Mouse (Mus musculus) CH12.LX (cell line): ENCODE measurements around the gene Pknox2. TPM values are rescaled to one million over a fixed set of nuclear protein-coding genes. Genes with fewer than 3 reads are reported as not detected.

Experiments
- DNase-seq: peaks from one replicate; pipeline ENCODE4 v3.0.0-alpha.2; 2013; ENCODE audit errors: extremely low read depth
- H3K27ac ChIP-seq: 2 replicates; pipeline ENCODE4 v1.5.1; 2012; ENCODE audit warnings: low read depth, mild to moderate bottlenecking, control low read depth, moderate library complexity; ENCODE audit not compliant: insufficient read depth
- H3K27me3 ChIP-seq: replicated peaks from 2 replicates; pipeline ENCODE3; 2012; ENCODE audit warnings: inconsistent platforms
- H3K36me3 ChIP-seq, 2 experiments: replicated peaks in 1 of 2; 2 replicates each; pipeline versions ENCODE3 to v1.6.1; 2012; ENCODE audit warnings: inconsistent platforms in 1 of 2, low read length in 1 of 2, mild to moderate bottlenecking in 1 of 2, mixed read lengths in 1 of 2, moderate library complexity in 1 of 2; ENCODE audit not compliant: control insufficient read depth in 1 of 2, insufficient read depth in 1 of 2
- H3K4me1 ChIP-seq, 2 experiments: 2 replicates each; pipeline ENCODE4 v1.6.1; 2012; ENCODE audit warnings: inconsistent platforms in 1 of 2, moderate library complexity in 1 of 2; ENCODE audit not compliant: insufficient read depth in 2 of 2, control insufficient read depth in 1 of 2
- H3K4me2 ChIP-seq: 2 replicates; pipeline ENCODE4 v1.6.1; 2012; ENCODE audit warnings: low read depth, mild to moderate bottlenecking, control low read depth; ENCODE audit not compliant: poor library complexity, insufficient read depth, severe bottlenecking
- H3K4me3 ChIP-seq, 3 experiments: fragments of 150-350 bp in 1 of 3; sonication (generic) in 1 of 3; replicated peaks in 1 of 3; 2 replicates each; pipeline versions ENCODE3 to v1.5.1; 2011 to 2012; ENCODE audit warnings: low read depth in 2 of 3, low read length in 2 of 3, mild to moderate bottlenecking in 2 of 3, moderate library complexity in 2 of 3, control low read depth in 1 of 3, improper control_type of control experiment in 1 of 3, inconsistent platforms in 1 of 3, mixed read lengths in 1 of 3; ENCODE audit not compliant: poor library complexity in 1 of 3
- H3K79me2 ChIP-seq: replicated peaks from 2 replicates; pipeline ENCODE4 v1.6.1; 2012; ENCODE audit warnings: mild to moderate bottlenecking, moderate library complexity; ENCODE audit not compliant: control insufficient read depth, poor library complexity, insufficient read depth, severe bottlenecking; ENCODE audit errors: extremely low read depth
- H3K9ac ChIP-seq: 2 replicates; pipeline ENCODE4 v1.6.1; 2012; ENCODE audit warnings: low read depth, mild to moderate bottlenecking, control low read depth, moderate library complexity; ENCODE audit not compliant: insufficient read depth
- H3K9me3 ChIP-seq: replicated peaks from 2 replicates; pipeline ENCODE3; 2012; ENCODE audit warnings: low read length, inconsistent platforms, mixed read lengths
- CHD1 ChIP-seq: IDR thresholded peaks from 2 replicates; pipeline ENCODE4 v1.6.1; 2012; ENCODE audit warnings: low read depth, low read length, improper control_type of control experiment, inconsistent platforms
- CHD2 ChIP-seq: IDR thresholded peaks from 2 replicates; pipeline ENCODE4 v1.6.1; 2011; ENCODE audit warnings: low read length, improper control_type of control experiment
- E2F4 ChIP-seq: IDR thresholded peaks from 2 replicates; pipeline ENCODE4 v1.6.1; 2011; ENCODE audit warnings: low read depth, low read length, improper control_type of control experiment; ENCODE audit not compliant: insufficient replicate concordance
- ETS1 ChIP-seq: conservative IDR thresholded peaks from 2 replicates; pipeline ENCODE4 v1.6.1; 2012; ENCODE audit warnings: low read depth, mild to moderate bottlenecking, inconsistent platforms, low read length, improper control_type of control experiment, moderate library complexity
- GABPA ChIP-seq: IDR thresholded peaks from 2 replicates; pipeline ENCODE4 v1.6.1; 2012; ENCODE audit warnings: low read depth, low read length, improper control_type of control experiment, inconsistent platforms; ENCODE audit not compliant: insufficient replicate concordance
- HCFC1 ChIP-seq: IDR thresholded peaks from 2 replicates; pipeline ENCODE4 v1.6.1; 2012; ENCODE audit warnings: low read depth, mild to moderate bottlenecking, inconsistent platforms, low read length, improper control_type of control experiment
- JUND ChIP-seq: conservative IDR thresholded peaks from 2 replicates; pipeline ENCODE4 v1.6.1; 2011; ENCODE audit warnings: low read depth, low read length, improper control_type of control experiment
- MAFK ChIP-seq: IDR thresholded peaks from 2 replicates; pipeline ENCODE4 v1.6.1; 2011; ENCODE audit warnings: low read length, improper control_type of control experiment; ENCODE audit not compliant: insufficient replicate concordance
- MAZ ChIP-seq: IDR thresholded peaks from 2 replicates; pipeline ENCODE4 v1.6.1; 2012; ENCODE audit warnings: low read depth, mild to moderate bottlenecking, inconsistent platforms, low read length, improper control_type of control experiment, moderate library complexity
- MEF2A ChIP-seq: IDR thresholded peaks from 2 replicates; pipeline ENCODE4 v1.6.1; 2014; ENCODE audit warnings: low read depth, mild to moderate bottlenecking, inconsistent platforms, low read length, improper control_type of control experiment, borderline replicate concordance
- MXI1 ChIP-seq: IDR thresholded peaks from 2 replicates; pipeline ENCODE4 v1.6.1; 2011; ENCODE audit warnings: mild to moderate bottlenecking, low read depth, low read length, improper control_type of control experiment
- MYC ChIP-seq: IDR thresholded peaks from 2 replicates; pipeline ENCODE4 v1.6.1; 2011; ENCODE audit warnings: low read depth, mild to moderate bottlenecking, improper control_type of control experiment, low read length
- NELFE ChIP-seq: IDR thresholded peaks from 2 replicates; pipeline ENCODE4 v1.6.1; 2011; ENCODE audit warnings: low read depth, low read length, improper control_type of control experiment
- NRF1 ChIP-seq: IDR thresholded peaks from 2 replicates; pipeline ENCODE4 v1.6.1; 2014; ENCODE audit warnings: low read depth, mild to moderate bottlenecking, inconsistent platforms, low read length, improper control_type of control experiment, moderate library complexity
- POLR2A ChIP-seq: IDR thresholded peaks from 2 replicates; pipeline ENCODE4 v1.6.1; 2011; ENCODE audit warnings: low read depth, mild to moderate bottlenecking, improper control_type of control experiment, low read length
- RAD21 ChIP-seq: IDR thresholded peaks from 2 replicates; pipeline ENCODE4 v1.6.1; 2011; ENCODE audit warnings: low read depth, mild to moderate bottlenecking, low read length, improper control_type of control experiment, moderate library complexity
- RCOR1 ChIP-seq: conservative IDR thresholded peaks from 2 replicates; pipeline ENCODE4 v1.6.1; 2012; ENCODE audit warnings: low read depth, mild to moderate bottlenecking, inconsistent platforms, low read length, improper control_type of control experiment
- SMC3 ChIP-seq: IDR thresholded peaks from 2 replicates; pipeline ENCODE4 v1.6.1; 2011; ENCODE audit warnings: low read depth, low read length, improper control_type of control experiment
- TCF12 ChIP-seq: IDR thresholded peaks from 2 replicates; pipeline ENCODE4 v1.6.1; 2014; ENCODE audit warnings: low read depth, mild to moderate bottlenecking, inconsistent platforms, low read length, improper control_type of control experiment
- UBTF ChIP-seq: IDR thresholded peaks from 2 replicates; pipeline ENCODE4 v1.6.1; 2012; ENCODE audit warnings: low read depth, mild to moderate bottlenecking, inconsistent platforms, low read length, improper control_type of control experiment, moderate library complexity
- USF2 ChIP-seq: conservative IDR thresholded peaks from 2 replicates; pipeline ENCODE4 v1.6.1; 2011; ENCODE audit warnings: low read depth, low read length, improper control_type of control experiment
- ZMIZ1 ChIP-seq: IDR thresholded peaks from 2 replicates; pipeline ENCODE4 v1.6.1; 2012; ENCODE audit warnings: low read depth, mild to moderate bottlenecking, inconsistent platforms, low read length, improper control_type of control experiment
- dilution Hi-C: fragments of 300-500 bp; cut with MboI; formaldehyde crosslinking; loops from 2 replicates; pipeline ENCODE4 v1.14.3; 2020; ENCODE audit warnings: low sequenced_read_pairs; ENCODE audit not compliant: extremely low pct_unique_long_range_greater_than_20kb, extremely low pct_ligation_motif_present
- in situ Hi-C: fragments of 300-500 bp; cut with MboI; formaldehyde crosslinking; loops from 3 replicates; pipeline ENCODE4 v1.14.3; 2019; ENCODE audit warnings: low sequenced_read_pairs, low pct_ligation_motif_present, low pct_unique_long_range_greater_than_20kb, mixed read lengths
- polyA plus RNA-seq: library from polyadenylated mRNA; unstranded; fragments of >175 nt; gene quantifications from 2 replicates; pipeline ENCODE4 v1.2.1, GENCODE M21; 2012; ENCODE audit warnings: low read depth; ENCODE audit not compliant: insufficient read length
- total RNA-seq, 2 experiments: library from RNA; depleted of rRNA; stranded (reverse); fragments of 300-350 nt in 1 of 2; fragments of >200 nt in 1 of 2; gene quantifications; 2 replicates each; pipeline ENCODE4 v1.2.3; 2012 to 2014

The Pknox2 gene
- total and polyA plus RNA-seq, 3 experiments = 0.08 to 0.11 TPM; not detected in 1

DNA sequence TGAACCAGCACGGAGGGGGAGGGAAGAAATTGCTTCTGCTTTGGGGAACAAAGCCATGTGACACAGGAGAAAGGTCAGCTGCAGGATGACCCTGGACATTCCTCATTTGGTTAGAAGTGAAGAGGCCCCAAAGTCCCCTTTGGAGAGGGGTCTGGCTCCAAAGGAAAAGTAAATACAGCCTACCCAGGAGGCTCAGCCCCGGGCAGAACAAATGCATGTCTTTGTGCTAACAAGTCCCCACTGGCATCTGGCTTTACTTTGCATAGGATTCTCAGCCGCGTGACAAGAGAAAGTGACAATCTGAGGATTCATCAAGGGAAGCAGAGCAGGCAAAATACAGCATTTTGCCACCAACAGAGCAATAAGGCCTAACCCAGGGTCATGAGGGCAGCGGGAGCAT, 54.1 kb downstream of the Pknox2 start:
- H3K9ac ChIP-seq = no peak overlapping the region
- DNase-seq = no peak
- dilution Hi-C loops = no loop called here

DNA sequence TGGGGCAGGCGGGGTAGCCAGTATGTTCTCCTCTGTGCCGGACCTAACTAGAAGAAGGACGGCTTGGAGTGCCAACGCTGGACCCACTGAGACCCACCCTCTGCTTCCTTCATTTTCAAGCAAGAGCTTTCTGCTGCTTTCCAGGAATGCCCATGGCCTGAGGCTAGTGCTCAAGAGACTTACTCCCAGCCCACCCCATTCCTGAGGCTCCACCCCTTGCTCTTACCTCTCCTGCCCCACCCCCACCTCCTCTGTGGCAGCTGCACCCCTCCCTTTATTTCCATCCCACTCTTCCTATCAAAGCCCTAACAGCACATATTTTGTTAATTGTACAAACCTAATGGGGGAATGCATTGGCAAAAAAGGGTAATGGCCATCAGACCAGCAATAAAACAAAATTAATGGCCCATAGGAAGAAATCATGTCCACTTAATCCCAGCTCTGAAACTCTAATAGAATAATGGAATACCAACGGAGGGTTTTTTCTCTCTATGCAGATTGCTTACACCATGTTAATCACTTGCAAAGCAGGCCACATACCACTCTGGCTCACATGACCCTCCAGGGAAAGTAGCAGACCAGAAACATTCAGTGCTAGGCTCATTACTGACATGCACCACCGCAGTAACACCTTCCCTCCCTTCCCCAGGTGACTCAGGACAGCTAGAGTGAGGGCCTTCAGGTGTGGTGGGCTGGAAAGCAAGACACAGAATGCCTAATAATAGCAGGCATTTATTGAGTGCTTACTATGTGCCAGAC, 57.1 kb downstream of the Pknox2 start:
- in situ Hi-C loops (no loop called here), dilution Hi-C loops (no loop called here)
- peaks cover 24% of the 10 kb centered on the region for H3K27me3 ChIP-seq
- H3K4me1 ChIP-seq = no peaks in the 10 kb centered on the region
- H3K4me2 ChIP-seq = no peak overlapping the region
- H3K27ac ChIP-seq = no peak overlapping the region
- no peaks in the 10 kb centered on the region for H3K36me3 ChIP-seq
- no peak for DNase-seq
- H3K9me3 ChIP-seq = no peaks in the 10 kb centered on the region
- TF ChIP-seq HCFC1 = no peak
- no peak for TF ChIP-seq MAFK
- TF ChIP-seq POLR2A = no peak
- no peak for TF ChIP-seq JUND
- no peak for TF ChIP-seq CHD1
- no peak for TF ChIP-seq MEF2A
- no peak for TF ChIP-seq CHD2
- TF ChIP-seq UBTF = no peak
- no peak for TF ChIP-seq NELFE
- no peak for TF ChIP-seq TCF12
- no peak for TF ChIP-seq RAD21
- TF ChIP-seq MAZ = no peak
- TF ChIP-seq GABPA = no peak
- no peak for TF ChIP-seq SMC3
- H3K4me3 ChIP-seq = no peak overlapping the region
- no peaks in the 10 kb centered on the region for H3K79me2 ChIP-seq
- no peak overlapping the region for H3K9ac ChIP-seq

More for the DNA sequence above, 54.1 kb downstream of the Pknox2 start:
- no peak overlapping the region for H3K4me3 ChIP-seq
- H3K9me3 ChIP-seq = no peaks in the 10 kb centered on the region
- no peaks in the 10 kb centered on the region for H3K36me3 ChIP-seq
- H3K4me2 ChIP-seq = no peak overlapping the region
- H3K27me3 ChIP-seq = peaks cover 25% of the 10 kb centered on the region
- in situ Hi-C loops = no loop called here
- no peaks in the 10 kb centered on the region for H3K79me2 ChIP-seq
- no peak overlapping the region for H3K27ac ChIP-seq
- H3K4me1 ChIP-seq = no peaks in the 10 kb centered on the region
- TF ChIP-seq NRF1 (no peak), ZMIZ1 (no peak), MXI1 (no peak), RCOR1 (no peak), MYC (no peak), E2F4 (no peak), USF2 (no peak), SMC3 (no peak), UBTF (no peak), ETS1 (no peak), CHD2 (no peak)
